Mouse (Mus musculus): Measurements from ENCODE around the gene Megf11.
A peak's percentile ranks its signal among the peaks of the same experiment; 100 is the strongest.
"Not testable (repeated sequence)": the region's sequence is repeated elsewhere in the genome, so short reads cannot be mapped to it uniquely, and the experiment has no call there.

Gene Megf11

GRCm38 (mm10) chr9:64466090-64466489 is 80.7 kb downstream of the Megf11 start:
- DNase-seq (ENCODE audit: low spot score) = no peak

DNA sequence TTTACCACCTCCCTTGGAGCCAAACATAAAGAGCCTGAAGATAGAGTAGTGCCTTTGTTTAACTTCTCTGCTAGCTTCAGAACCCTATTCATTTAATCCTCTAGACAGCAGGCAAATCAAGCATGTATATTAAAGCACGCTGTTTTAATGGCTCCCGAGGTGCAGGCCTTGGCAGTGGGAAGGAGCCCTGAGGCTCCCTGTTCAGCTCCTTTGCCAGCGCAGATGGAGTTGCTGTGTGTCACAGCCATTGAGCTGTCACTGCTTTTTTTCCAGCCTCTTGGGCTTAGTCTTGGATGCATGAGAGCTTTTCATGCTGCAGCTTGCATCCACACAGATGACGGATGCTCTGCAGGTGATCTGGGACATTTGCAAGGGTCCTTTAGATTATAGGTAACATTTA is 81.1 kb downstream of the Megf11 start:
- DNase-seq (ENCODE audit: low spot score) = no peak

- DNase-seq (ENCODE audit: low spot score) = no peak
These were observed 85.4 kb downstream of the Megf11 start for GRCm38 (mm10) chr9:64470806-64471205.

GRCm38 (mm10) chr9:64471336-64471735 is 85.9 kb downstream of the Megf11 start:
- DNase-seq (ENCODE audit: low spot score) = no peak

- DNase-seq (ENCODE audit: low spot score) = no peak
These were observed 86.7 kb downstream of the Megf11 start for GRCm38 (mm10) chr9:64472165-64472564.

DNA sequence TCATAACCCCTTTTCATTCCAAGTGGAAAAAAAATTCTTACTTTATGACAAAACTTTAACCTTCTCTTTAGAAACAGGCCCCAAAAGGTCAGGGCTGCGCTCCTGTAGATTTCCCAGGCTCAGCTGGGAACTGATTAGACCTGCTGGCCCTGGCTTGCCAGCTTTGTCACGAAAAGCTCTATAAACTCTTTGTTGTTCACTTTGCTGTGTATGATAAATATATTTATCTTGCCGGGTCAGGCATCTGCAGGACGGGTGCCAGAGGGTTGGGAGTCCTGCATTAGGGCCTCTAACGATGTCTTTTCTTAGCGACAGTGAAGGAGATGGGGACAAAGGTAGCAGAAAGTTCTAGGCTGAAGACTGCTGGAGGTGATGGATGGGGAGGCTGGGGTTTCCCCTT is 87.3 kb downstream of the Megf11 start:
- no peak for DNase-seq (ENCODE audit: low spot score)

DNA sequence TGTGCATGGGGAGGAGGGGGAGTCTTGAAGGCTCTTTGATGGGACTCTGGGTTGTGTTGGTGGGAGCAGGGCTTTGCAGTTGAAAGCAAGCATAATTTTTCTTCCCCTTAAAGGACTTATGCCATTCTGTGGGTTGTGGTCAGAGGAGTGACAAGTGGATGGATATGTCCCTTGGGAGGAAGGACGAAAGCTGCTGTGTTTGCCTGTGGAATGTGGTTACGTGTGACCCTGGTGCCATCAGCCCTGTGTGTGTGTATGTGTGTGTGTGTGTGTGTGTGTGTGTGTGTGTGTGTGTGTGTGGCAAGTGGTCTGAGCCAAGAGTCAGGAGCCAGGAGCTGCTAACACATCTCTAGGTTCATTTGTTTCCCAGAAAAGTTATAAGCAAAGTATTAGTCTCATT is 87.7 kb downstream of the Megf11 start:
- no peak for DNase-seq (ENCODE audit: low spot score)

DNA sequence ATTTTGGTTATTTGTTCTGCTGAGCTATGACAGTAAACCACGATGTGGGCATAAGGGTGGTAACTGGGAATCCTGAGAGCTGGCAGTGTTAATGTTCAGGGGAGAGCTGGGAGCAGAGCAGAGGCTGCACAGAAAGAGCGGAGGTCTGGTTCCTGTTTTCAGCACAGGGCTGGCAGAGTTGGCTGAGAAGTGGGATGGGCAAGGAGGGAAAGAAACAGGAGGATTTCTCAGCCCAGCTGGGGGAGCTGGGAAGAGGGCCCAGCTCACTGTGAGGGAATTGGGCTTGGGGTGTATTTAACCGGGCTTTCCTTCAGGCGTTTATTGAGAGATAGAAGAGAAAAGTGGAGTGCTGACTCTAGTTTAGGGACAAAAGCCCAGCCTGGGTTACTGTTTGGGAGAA is 88.3 kb downstream of the Megf11 start:
- no peak for DNase-seq (ENCODE audit: low spot score)

GRCm38 (mm10) chr9:64474142-64474541 is 88.7 kb downstream of the Megf11 start:
- no peak for DNase-seq (ENCODE audit: low spot score)

DNA sequence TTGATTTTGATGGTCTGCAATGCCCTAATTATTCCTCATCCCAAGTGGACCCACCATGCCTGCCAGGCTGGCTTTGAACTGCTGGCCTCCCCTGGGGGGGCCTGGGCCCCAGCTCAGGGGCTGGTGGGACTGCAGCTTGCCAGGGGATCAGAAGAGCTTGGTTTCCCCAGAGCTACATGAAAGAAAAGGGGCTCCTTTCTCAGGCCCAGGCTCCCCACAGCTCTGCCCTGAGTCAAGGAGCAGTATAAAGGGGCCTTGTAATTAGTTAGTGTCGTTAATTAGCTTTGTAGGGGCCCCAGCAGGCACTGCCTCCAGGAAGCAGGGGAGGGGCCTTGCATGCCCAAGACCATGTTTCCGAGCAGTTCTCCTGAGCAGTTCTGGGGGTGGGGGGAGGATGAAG is 90.5 kb downstream of the Megf11 start:
- DNase-seq (ENCODE audit: low spot score) = no peak

- not testable (repeated sequence) for DNase-seq (ENCODE audit: low spot score)
These were observed 92.0 kb downstream of the Megf11 start for GRCm38 (mm10) chr9:64477397-64477796.

DNA sequence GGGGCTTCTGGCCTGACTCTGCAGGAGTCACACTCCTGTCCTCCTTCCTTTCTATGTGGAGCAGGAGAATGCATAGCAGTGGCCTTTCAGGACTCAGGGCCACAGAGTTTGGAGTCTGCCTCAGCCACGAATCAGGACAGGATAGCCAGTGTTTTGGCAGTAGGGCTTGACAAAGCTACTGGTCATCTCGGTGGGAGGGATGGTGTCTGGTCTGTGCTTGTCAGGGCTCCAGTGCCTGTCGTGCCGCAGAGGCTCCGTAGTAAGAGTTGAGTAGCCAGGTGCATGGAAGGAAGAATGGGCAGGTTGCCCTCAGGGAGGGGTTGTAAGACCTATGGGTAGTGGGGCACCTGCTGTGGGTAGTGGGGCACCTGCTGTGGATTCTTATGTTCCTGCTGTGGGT is 96.7 kb downstream of the Megf11 start:
- DNase-seq (ENCODE audit: low spot score) = no peak

DNA sequence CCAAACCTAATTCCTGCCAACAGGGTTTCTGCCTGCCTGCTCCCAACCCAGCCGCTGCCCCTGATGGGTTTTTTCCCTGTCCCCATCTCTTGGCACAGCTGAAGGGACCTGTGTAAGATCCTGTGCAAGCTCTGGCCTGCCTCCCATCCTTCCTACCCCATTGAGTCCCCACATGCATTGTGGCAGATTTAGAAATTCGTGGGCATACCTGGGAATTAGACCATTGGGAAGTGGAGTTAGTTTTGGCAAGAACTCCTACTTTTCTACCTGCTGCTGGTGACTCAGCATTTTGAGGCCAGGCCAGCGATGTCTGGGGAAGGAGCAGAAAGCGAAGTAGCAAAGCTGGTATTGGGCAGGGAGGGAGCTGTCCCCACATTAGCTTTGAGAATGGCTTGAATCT is 102.0 kb downstream of the Megf11 start:
- no peak for DNase-seq (ENCODE audit: low spot score)

DNA sequence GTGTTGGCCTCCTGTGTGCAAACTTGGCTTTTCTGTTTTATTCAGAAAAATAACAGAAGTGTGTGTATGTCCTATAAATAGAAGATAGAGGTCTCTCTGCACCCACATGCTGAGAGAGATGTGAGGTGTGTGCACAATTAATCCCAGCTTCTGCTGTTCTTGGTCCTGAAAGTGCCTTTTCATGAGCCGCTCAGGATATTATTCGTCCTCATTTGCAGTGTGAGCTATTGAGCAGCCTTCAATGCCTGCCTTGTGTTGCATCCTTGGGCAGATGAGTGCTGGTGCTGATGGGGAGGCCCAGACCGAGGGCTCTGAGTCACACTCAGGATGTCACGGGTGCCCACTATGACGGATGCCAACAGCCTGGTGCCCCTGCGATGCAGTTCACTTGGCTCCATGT is 109.2 kb downstream of the Megf11 start:
- no peak for DNase-seq (ENCODE audit: low spot score)

DNA sequence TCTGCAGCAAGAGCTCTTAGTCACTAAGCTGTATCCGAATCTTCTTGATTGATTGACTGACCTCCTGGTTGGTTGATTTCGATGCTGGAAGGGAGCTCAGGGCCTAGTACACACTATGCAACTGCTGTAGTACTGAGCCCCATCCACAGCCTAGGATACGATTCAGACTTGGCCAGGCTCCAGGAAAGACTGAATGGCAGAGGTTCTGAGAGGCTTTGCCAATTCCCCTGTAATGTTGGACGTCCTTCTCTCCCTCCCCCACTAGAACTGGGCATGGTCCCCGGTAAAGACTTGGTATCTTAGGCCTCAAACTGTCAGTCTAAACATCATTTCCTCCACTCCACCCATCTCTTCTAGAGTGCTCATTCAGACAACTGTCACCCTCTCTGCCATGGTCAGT is 113.5 kb downstream of the Megf11 start:
- DNase-seq (ENCODE audit: low spot score) = no peak

- no peak for DNase-seq (ENCODE audit: low spot score)
These were observed 115.8 kb downstream of the Megf11 start for GRCm38 (mm10) chr9:64501211-64501610.

DNA sequence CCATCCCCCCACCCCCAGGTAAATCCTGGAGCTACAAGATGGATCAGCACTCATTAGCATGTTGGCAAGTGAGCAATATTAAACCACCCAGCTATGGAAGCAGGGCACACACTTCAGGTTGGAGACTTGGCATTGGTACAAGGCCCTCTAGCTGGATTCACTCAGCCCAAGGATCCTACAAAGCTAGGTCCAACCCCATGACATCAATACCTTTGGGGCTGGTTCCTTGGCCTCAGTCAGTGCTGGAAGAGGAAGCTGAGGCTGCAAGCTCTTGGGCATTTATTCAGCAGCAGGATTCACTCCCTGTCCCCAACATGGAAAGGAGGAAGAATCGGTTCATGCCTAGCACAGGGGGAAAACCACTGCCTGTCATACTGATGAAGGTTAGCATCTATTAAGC is 118.6 kb downstream of the Megf11 start:
- no peak for DNase-seq (ENCODE audit: low spot score)

- no peak for DNase-seq (ENCODE audit: low spot score)
These were observed 119.0 kb downstream of the Megf11 start for GRCm38 (mm10) chr9:64504456-64504855.

DNA sequence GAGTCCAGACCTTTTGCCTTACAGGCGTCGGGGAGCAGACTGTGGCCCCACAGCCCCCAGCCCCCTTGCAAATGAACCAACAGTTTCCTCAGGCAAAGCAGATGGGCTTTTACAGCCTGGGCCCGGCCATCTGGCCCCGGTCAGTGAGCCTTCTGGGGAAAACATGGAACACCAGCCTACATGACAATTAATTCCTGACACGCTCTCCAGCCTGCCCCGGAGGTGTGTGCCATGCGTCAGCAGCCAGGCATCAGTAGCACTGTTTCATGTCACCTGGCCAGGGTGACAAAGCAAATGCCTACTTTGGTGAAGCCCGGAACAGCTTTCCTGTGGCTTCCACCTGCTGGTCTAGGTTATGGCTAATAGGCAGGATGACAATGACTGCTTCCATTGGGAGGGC is 119.5 kb downstream of the Megf11 start:
- no peak for DNase-seq (ENCODE audit: low spot score)

GRCm38 (mm10) chr9:64506440-64507206 is 121.2 kb downstream of the Megf11 start:
- DNase-seq (ENCODE audit: low spot score) = no peak

DNA sequence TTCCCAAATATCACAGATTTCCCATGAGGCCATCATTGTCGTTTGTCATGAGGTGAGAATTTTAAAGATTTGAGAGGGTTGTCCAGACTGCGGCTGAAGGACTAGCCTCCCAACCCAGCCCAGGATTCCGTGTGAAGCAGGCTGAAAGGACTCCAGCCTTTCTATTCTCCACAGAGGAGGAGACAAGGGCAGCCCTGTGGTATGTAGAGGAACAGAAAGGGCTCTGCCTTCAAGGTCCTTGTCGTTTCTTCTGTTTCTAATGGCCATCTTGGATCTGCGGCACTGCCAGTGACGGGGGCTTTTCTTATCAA is 121.7 kb downstream of the Megf11 start:
- no peak for DNase-seq (ENCODE audit: low spot score)

DNA sequence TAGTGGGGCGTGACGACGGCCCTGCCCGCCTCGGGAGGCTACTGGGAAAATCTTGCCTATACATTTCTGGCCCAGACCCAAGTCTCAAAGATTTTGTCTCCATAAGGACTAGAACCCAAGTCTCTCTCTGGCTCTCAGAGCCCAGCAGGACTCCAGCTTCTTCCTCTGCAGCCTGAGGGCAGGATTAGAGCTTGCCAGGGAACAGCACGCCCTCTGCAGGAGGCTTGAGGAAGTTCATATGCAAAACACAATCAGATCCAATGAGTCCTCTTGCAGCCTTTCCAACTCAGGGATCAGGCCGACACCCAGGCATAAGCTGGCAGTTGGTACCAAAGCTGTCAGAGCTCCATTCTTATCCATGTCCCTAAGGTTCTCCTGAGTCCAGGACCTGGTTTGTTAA is 122.6 kb downstream of the Megf11 start:
- peak; percentile 39 for DNase-seq (ENCODE audit: low spot score)

GRCm38 (mm10) chr9:64514826-64515225 is 129.4 kb downstream of the Megf11 start:
- no peak for DNase-seq (ENCODE audit: low spot score)

- DNase-seq (ENCODE audit: low spot score) = no peak
These were observed 134.7 kb downstream of the Megf11 start for GRCm38 (mm10) chr9:64519921-64520746.
